Mouse (Mus musculus): ENCODE results near the gene Dnase2a. TPM values are rescaled to one million over a fixed set of nuclear protein-coding genes. Genes with fewer than 3 reads are reported as not detected.

Dnase2a gene
- 5.8 and 6.6 TPM in 2 replicates for polyA plus RNA-seq (2016; fragmentation: Nextera tagmentation; extraction: Ambion mirVana)

DNA sequence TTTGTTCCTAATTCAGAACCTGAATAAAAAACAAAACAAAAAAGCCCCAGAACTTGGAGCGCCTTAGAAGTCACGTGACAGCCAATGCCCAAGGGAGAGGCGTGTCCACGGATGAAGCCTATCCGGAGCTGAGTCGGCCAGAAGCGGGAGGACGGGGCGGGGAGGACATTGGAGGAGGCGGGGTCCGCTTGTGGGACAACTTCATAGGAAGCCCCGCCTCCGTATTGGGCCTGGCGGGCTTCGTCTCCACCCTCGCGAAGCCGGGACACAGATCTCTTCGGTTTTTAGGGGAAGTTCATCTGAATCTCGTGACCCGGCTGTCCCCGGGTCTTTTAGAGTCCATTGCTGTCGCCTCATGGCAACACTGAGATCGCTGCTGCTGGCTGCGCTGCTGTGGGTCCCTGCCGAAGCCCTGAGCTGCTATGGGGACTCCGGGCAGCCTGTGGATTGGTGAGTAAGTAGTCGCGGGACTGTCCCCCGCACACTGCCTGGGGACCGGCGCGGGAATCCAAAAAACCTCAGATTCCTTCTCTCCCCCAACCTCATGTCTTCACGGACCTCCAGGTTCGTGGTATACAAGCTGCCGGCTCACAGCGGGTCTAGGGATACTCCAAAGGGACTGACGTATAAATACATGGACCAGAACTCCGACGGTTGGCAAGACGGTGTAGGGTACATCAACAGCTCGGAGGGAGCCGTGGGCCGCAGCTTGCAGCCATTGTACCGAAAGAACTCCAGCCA is at the start of gene Dnase2a:
Dnase2a (plus strand) TSS at position 140 of the 741 bp plus-strand sequence.
- no peaks in the 10 kb centered on the region for H3K9me3 ChIP-seq
- peaks cover 15% of the 10 kb centered on the region; the same call in 1 of the 2 replicates for H3K36me3 ChIP-seq
- H3K4me1 ChIP-seq (replicated peaks): peaks cover 33% of the 10 kb centered on the region
- WGBS: 2% methylated on average over 45 of the region's 45 CpGs
- H3K27me3 ChIP-seq (ENCODE audit: insufficient read depth, poor library complexity, severe bottlenecking): peaks cover 69% of the 10 kb centered on the region
- peak within 1 kb of the TSS; percentile 83 for H3K27ac ChIP-seq
- DNase-seq (ENCODE audit: low spot score): peak; percentile 95
- peak within 1 kb of the TSS; percentile 62 for H3K4me3 ChIP-seq

DNA sequence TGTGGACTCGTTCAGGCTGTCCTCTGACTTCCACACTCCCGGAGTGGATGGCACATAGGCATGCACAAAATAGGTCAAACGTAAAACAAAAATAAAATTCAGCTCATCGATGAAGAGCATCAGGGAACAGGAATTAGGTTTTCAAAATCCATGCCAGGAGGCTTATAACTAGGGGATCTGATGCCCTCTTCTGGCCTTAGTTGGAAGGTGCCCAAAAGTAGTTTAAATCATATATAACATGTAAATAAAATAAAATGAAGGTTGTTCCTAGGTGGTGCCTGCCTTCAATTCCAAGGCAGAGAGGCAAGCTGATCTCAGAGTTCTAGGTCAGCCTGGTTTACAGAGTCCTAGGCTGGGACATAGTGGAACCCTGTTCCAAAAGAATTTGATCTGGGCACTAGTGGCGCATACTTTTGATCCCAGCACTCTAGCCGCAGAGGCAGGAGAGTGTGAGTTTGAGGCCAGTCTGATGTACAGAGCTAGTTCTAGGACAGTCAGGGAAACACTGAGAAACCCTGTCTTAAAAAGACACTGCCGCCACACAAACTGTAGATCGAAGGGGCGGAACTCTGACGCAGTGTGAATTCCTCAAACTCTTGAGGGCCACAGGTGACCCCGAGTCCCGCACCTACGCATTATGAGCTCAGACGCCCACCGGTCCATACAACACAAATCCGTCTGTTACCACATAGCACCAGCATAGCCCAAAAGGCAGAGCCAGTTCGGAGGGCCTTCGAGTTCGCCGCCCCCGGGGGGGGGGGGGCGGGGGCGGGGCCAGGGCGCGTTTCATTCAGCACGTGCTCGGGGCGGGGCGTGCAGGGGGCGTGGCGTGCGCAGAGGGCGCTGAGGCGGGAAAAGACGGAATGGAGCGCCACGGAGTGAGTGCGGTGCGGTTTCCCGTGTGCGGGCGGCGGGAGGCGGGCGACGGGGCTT is 36.7 kb upstream of the Dnase2a start, which contains the start of gene Syce2:
Syce2 (plus strand) TSS at position 736 of the 933 bp plus-strand sequence.
- Histone ChIP-seq H3K4me1 (replicated peaks) (peaks cover 15% of the 10 kb centered on the region), H3K9me3 (no peaks in the 10 kb centered on the region), H3K4me3 (peak within 1 kb of the TSS; percentile 55), H3K27ac (peak within 1 kb of the TSS; percentile 81), H3K36me3 (peaks cover 32% of the 10 kb centered on the region), H3K27me3 (ENCODE audit: insufficient read depth, poor library complexity, severe bottlenecking) (peaks cover 23% of the 10 kb centered on the region)
- peak; percentile 72 for DNase-seq (ENCODE audit: low spot score)
- 15% methylated on average over 46 of the region's 46 CpGs for WGBS

- Histone ChIP-seq H3K4me3 (peak overlapping the region; percentile 55), H3K36me3 (peaks cover 24% of the 10 kb centered on the region), H3K4me1 (replicated peaks) (peaks cover 15% of the 10 kb centered on the region), H3K9me3 (no peaks in the 10 kb centered on the region), H3K27me3 (ENCODE audit: insufficient read depth, poor library complexity, severe bottlenecking) (peaks cover 23% of the 10 kb centered on the region), H3K27ac (peak overlapping the region; percentile 81)
- 2% methylated on average over 54 of the region's 54 CpGs for WGBS
- DNase-seq (ENCODE audit: low spot score): peak; percentile 35
Measured at GRCm38 (mm10) chr8:84872309-84872965, 35.9 kb upstream of the Dnase2a start.

DNA sequence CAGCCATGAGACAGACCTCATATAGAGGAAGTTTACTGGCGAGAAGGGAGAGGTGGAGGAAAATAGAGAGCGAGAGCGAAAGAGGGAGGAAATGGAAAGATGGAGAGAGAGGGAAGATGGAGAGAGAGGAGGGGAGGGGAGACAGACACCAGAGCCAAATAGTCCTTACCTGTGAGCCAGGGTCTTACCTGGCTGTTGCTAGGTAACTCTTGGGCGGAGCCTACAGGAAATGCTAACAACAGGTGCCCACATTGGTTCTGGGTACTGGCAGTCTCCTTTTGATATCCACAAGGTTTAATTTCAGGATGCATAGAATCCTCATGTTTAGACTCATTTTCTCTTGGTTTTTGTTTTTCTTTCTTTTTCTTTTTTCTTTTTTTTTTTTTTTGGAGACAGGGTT is 35.3 kb upstream of the Dnase2a start:
- Histone ChIP-seq H3K9me3 (no peaks in the 10 kb centered on the region), H3K4me1 (replicated peaks) (peaks cover 15% of the 10 kb centered on the region), H3K4me3 (peak overlapping the region; percentile 55), H3K27me3 (ENCODE audit: insufficient read depth, poor library complexity, severe bottlenecking) (peaks cover 23% of the 10 kb centered on the region), H3K27ac (peak overlapping the region; percentile 81; the same call in 1 of the 2 replicates), H3K36me3 (peaks cover 18% of the 10 kb centered on the region)
- DNase-seq (ENCODE audit: low spot score): no peak
- WGBS: 68% methylated on average over 4 of the region's 4 CpGs

- no peak for DNase-seq (ENCODE audit: low spot score)
- Histone ChIP-seq H3K4me3 (no peak overlapping the region), H3K36me3 (peaks cover 5% of the 10 kb centered on the region), H3K27ac (no peak overlapping the region), H3K27me3 (ENCODE audit: insufficient read depth, poor library complexity, severe bottlenecking) (peaks cover 23% of the 10 kb centered on the region), H3K9me3 (no peaks in the 10 kb centered on the region), H3K4me1 (replicated peaks) (peaks cover 15% of the 10 kb centered on the region)
- 91% methylated on average over 3 of the region's 3 CpGs for WGBS
Measured at GRCm38 (mm10) chr8:84874339-84874738, 34.0 kb upstream of the Dnase2a start.

GRCm38 (mm10) chr8:84877297-84878035 is 30.9 kb upstream of the Dnase2a start:
- no peak for DNase-seq (ENCODE audit: low spot score)
- 90% methylated on average over 3 of the region's 3 CpGs for WGBS

GRCm38 (mm10) chr8:84878915-84879314 is 29.4 kb upstream of the Dnase2a start:
- Histone ChIP-seq H3K4me1 (replicated peaks) (no peaks in the 10 kb centered on the region), H3K4me3 (no peak overlapping the region), H3K36me3 (no peaks in the 10 kb centered on the region), H3K9me3 (no peaks in the 10 kb centered on the region), H3K27me3 (ENCODE audit: insufficient read depth, poor library complexity, severe bottlenecking) (0 out of 2 replicates have a peak, but pooled peaks cover under 1% of the 10 kb centered on the region), H3K27ac (no peak overlapping the region)
- 89% methylated on average over 1 of the region's 1 CpGs for WGBS
- no peak for DNase-seq (ENCODE audit: low spot score)

More at GRCm38 (mm10) chr8:84877297-84878035, 30.9 kb upstream of the Dnase2a start:
- H3K9me3 ChIP-seq: no peaks in the 10 kb centered on the region
- peaks cover 6% of the 10 kb centered on the region for H3K4me1 ChIP-seq (replicated peaks)
- H3K4me3 ChIP-seq: no peak overlapping the region
- H3K27me3 ChIP-seq (ENCODE audit: insufficient read depth, poor library complexity, severe bottlenecking): peaks cover 15% of the 10 kb centered on the region
- no peak overlapping the region for H3K27ac ChIP-seq
- no peaks in the 10 kb centered on the region for H3K36me3 ChIP-seq

DNA sequence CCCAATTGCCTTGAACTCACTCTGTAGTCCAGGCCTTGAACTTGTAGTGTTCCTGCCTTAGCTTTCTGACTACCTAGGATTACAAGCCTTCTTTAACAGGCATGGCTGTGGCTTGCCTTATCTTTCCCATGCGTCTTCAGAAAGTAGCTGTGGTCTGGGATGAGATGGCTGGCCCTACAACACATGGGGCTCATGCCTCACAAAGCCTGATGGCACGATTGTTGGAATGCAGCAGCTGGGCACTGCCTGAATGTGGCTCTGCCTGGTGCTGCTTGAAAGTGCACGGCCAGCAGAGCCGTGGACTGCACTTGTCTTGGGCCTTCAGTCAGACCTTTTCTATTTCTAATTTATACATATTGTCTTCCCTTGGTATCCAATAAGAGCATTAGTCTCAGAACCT is 23.6 kb upstream of the Dnase2a start:
- Histone ChIP-seq H3K36me3 (peaks cover 48% of the 10 kb centered on the region), H3K27me3 (ENCODE audit: insufficient read depth, poor library complexity, severe bottlenecking) (no peaks in the 10 kb centered on the region), H3K4me3 (no peak overlapping the region), H3K4me1 (replicated peaks) (no peaks in the 10 kb centered on the region), H3K27ac (no peak overlapping the region), H3K9me3 (no peaks in the 10 kb centered on the region)
- DNase-seq (ENCODE audit: low spot score): no peak
- 87% methylated on average over 4 of the region's 4 CpGs for WGBS

- no peak overlapping the region for H3K27ac ChIP-seq
- H3K27me3 ChIP-seq (ENCODE audit: insufficient read depth, poor library complexity, severe bottlenecking): no peaks in the 10 kb centered on the region
- H3K4me1 ChIP-seq (replicated peaks): peaks cover 13% of the 10 kb centered on the region
- no peaks in the 10 kb centered on the region for H3K9me3 ChIP-seq
- DNase-seq (ENCODE audit: low spot score): no peak
- peaks cover 68% of the 10 kb centered on the region for H3K36me3 ChIP-seq
- H3K4me3 ChIP-seq: no peak overlapping the region
- 92% methylated on average over 3 of the region's 3 CpGs for WGBS
Measured at GRCm38 (mm10) chr8:84888280-84888679, 20.1 kb upstream of the Dnase2a start.

DNA sequence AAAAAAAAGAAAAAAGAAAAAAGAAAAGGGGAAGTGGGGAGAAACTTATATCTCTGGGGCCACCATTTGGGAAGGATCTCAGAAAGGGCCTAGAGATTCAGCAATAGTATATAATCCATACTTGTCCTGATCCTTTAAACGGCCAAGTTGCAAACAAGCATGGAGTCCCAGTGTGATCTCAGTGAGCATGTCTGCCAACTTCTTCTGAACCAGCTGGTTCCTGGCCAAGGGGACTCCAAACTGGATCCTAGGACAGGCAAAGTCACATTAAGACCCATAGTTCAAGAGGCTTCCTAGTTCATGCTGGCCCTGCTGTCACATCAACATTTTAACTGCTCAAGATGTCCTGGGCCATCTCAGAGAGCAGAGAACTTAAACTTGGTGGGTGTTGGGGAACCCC is 19.2 kb upstream of the Dnase2a start:
- peaks cover 68% of the 10 kb centered on the region for H3K36me3 ChIP-seq

DNA sequence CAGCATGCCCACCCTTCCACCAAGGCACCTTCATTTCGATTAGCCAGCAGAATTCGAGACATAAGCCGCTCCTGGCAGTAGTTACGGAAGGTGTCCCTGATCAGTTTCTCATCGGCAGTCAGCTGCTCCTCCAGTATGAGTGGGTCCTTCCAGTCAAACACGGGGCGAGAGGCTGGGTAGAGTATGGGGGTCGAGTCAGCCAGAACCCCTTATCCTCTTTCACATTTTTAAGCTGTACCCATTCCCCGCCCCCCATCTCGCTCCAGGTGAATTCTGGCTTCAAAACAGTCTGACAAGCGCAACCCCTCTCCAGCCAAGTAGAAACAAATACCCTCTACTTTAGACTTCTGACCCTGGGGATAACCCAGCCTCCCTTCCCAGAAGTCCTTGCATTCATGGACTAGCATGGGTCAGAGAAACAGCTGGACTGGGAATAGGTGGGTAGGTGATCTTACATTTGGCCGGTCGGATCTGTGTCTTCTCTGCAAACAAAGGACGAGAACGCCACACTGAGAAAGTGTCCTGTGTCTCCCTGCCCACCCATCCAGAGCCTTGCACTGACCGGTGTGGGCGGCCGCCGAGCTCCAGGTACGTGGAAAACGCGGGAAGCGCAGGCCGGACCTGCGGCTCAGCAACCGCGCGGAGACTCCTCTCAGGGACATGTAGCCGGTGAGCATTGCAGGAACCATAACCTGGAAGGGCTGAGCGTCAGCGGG is 15.2 kb upstream of the Dnase2a start:
- Histone ChIP-seq H3K27me3 (ENCODE audit: insufficient read depth, poor library complexity, severe bottlenecking) (no peaks in the 10 kb centered on the region), H3K27ac (peak overlapping the region; percentile 87), H3K36me3 (peaks cover 34% of the 10 kb centered on the region), H3K4me1 (replicated peaks) (peaks cover 26% of the 10 kb centered on the region), H3K9me3 (no peaks in the 10 kb centered on the region), H3K4me3 (peak overlapping the region; percentile 74)
- WGBS: 12% methylated on average over 31 of the region's 31 CpGs
- no peak for DNase-seq (ENCODE audit: low spot score)

More for the DNA sequence above, 19.2 kb upstream of the Dnase2a start:
- no peak for DNase-seq (ENCODE audit: low spot score)
- H3K27ac ChIP-seq: no peak overlapping the region
- no peaks in the 10 kb centered on the region for H3K9me3 ChIP-seq
- no peak overlapping the region for H3K4me3 ChIP-seq
- peaks cover 21% of the 10 kb centered on the region for H3K4me1 ChIP-seq (replicated peaks)
- 96% methylated on average over 1 of the region's 1 CpGs for WGBS
- H3K27me3 ChIP-seq (ENCODE audit: insufficient read depth, poor library complexity, severe bottlenecking): no peaks in the 10 kb centered on the region

Data from hindbrain, embryonic 10.5 days (tissue).